Mouse (Mus musculus) lung, embryonic 15.5 days (tissue): Measurements from ENCODE around the gene Msl3. TPM values are rescaled to one million over a fixed set of nuclear protein-coding genes. Genes with fewer than 3 reads are reported as not detected.

Source experiments
- ATAC-seq: fragments of 200-750 bp; cut with Nextera tagmentation; 2 replicates; pipeline ENCODE4 v1.8.0; 2017; ENCODE audit warnings: moderate number of reproducible peaks, borderline replicate concordance; ENCODE audit not compliant: low FRiP score, low TSS enrichment; ENCODE audit errors: extremely low read depth
- H3K27ac ChIP-seq: fragments of 300-500 bp; sonication (generic); 2 replicates; pipeline ENCODE4 v1.5.1; 2015; ENCODE audit warnings: moderate library complexity, mild to moderate bottlenecking, inconsistent platforms
- H3K27me3 ChIP-seq: fragments of 300-500 bp; sonication (generic); 2 replicates; pipeline ENCODE4 v1.6.1; 2015; ENCODE audit warnings: inconsistent platforms
- H3K36me3 ChIP-seq: fragments of 300-500 bp; sonication (generic); 2 replicates; pipeline ENCODE4 v1.6.1; 2015; ENCODE audit warnings: inconsistent platforms
- H3K4me1 ChIP-seq: fragments of 300-500 bp; sonication (generic); 2 replicates; pipeline ENCODE4 v1.6.1; 2015; ENCODE audit warnings: inconsistent platforms
- H3K4me2 ChIP-seq: fragments of 300-500 bp; sonication (generic); 2 replicates; pipeline ENCODE4 v1.6.1; 2015; ENCODE audit warnings: inconsistent platforms, mild to moderate bottlenecking, moderate library complexity
- H3K4me3 ChIP-seq: fragments of 300-500 bp; sonication (generic); 2 replicates; pipeline ENCODE4 v1.5.1; 2015; ENCODE audit warnings: mild to moderate bottlenecking, inconsistent platforms
- H3K9ac ChIP-seq: fragments of 300-500 bp; sonication (generic); 2 replicates; pipeline ENCODE4 v1.6.1; 2015; ENCODE audit warnings: inconsistent platforms
- H3K9me3 ChIP-seq: fragments of 300-500 bp; sonication (generic); 2 replicates; pipeline ENCODE4 v1.6.1; 2016; ENCODE audit warnings: inconsistent platforms
- WGBS: fragments of 180-500 bp; shearing (Covaris S2); methylation state at CpG from one replicate; pipeline ENCODE4 v1.1.7; 2015; 5-methylcytosine and 5-hydroxymethylcytosine counted together
- polyA plus RNA-seq: library from polyadenylated mRNA; unstranded; fragments of >200 nt; fragmentation: Nextera tagmentation; extraction: Ambion mirVana; gene quantifications from 2 replicates; pipeline ENCODE4 v1.2.1, GENCODE M21; 2015

The Msl3 gene
- polyA plus RNA-seq, 1 experiment from 2014 or later: 43.8 TPM

DNA sequence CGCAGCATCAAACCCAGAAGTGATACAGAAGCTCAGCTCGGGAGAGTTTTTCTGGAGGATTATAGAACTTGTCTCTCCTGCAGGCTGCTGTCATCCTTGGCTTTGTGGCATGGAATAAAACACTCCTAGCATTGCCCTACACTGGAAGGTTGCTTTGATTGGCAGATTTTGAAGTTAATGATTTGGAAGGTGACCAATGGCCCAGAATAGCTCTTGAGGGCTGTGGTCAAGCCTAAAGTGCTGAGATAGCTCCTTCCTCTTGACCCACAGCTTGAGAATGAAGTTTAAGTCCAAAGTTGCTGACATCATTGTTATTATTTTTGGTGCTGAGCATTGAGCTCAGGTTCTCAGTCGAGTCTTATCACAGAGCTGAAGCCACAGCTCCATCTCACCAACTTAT, 26.0 kb downstream of the Msl3 start:
- 70% methylated on average over 3 of the region's 3 CpGs for WGBS
- no peaks in the 10 kb centered on the region for H3K27me3 ChIP-seq
- H3K4me1 ChIP-seq: no peaks in the 10 kb centered on the region
- H3K27ac ChIP-seq: no peak overlapping the region
- ATAC-seq: no peak
- no peaks in the 10 kb centered on the region for H3K9me3 ChIP-seq
- no peak overlapping the region for H3K9ac ChIP-seq
- H3K4me3 ChIP-seq: no peak overlapping the region
- H3K36me3 ChIP-seq: peaks cover 7% of the 10 kb centered on the region
- no peak overlapping the region for H3K4me2 ChIP-seq

DNA sequence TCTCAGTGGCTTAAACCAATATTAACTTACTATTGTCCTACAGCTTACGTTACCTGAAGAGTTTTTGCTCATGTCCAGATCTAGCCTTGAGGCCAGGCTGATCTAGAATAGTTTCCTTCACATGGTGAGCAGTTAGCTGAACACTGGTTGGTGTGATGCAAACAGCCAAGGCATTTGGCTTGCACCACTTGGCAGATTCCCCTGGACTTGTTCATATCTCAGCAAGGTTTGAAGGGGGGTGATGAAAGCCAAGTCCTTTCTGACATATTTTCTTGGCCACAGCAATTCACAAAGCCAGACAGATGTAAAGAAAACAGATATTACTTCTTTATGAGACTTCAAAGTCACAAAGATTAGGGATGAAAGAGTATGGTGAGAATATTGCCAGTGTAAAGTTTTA, 30.2 kb downstream of the Msl3 start:
- Histone ChIP-seq H3K36me3 (no peaks in the 10 kb centered on the region), H3K9ac (no peak overlapping the region), H3K27ac (no peak overlapping the region), H3K4me1 (no peaks in the 10 kb centered on the region), H3K9me3 (no peaks in the 10 kb centered on the region), H3K4me3 (no peak overlapping the region), H3K4me2 (no peak overlapping the region), H3K27me3 (no peaks in the 10 kb centered on the region)
- WGBS: 74% methylated on average over 1 of the region's 1 CpGs
- ATAC-seq: no peak

DNA sequence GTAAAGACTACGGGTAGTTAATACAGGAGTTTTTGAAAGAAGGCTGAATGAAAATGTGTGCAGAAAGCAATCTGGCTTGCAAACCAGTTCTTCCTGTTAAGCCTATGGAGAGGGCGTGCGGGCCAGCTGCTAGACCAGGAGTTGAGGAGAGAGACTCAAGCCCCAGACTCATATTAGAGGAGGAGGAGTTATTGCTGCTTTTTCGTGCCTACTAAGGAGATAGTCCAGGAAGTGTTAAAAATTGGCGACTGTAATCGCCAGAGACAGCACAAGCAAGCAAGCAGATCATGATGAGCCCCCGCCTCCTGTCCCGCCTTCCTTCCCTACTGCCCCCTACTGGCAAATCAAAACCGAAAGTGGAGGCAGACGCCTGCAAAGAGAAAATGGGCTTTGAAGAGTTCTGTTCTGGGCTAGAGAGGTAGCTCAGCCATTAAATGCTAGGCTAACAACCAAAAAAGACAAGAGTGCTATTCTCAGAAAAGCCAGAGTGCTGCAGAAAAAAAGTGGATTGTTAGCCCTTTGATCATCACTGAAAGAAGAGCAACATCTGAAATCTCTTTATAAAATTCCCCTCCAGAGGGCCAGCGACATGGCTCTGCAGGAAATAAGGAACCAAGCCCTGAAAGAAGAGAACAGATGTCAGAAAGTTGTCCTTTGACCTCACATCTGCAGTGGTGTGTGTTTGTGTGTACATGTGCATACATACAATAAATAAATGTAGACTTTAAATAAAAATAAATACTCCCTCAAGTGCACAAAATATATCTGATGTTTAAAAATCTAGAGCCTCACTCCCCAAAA, 33.9 kb downstream of the Msl3 start:
- 14% methylated on average over 11 of the region's 11 CpGs for WGBS
- peak overlapping the region; percentile 40 for H3K4me3 ChIP-seq
- H3K27ac ChIP-seq: peak overlapping the region; percentile 35
- no peaks in the 10 kb centered on the region for H3K9me3 ChIP-seq
- H3K4me1 ChIP-seq: no peaks in the 10 kb centered on the region
- no peaks in the 10 kb centered on the region for H3K36me3 ChIP-seq
- H3K4me2 ChIP-seq: peak overlapping the region; percentile 49
- no peak overlapping the region for H3K9ac ChIP-seq
- peak; percentile 74; the same call in 1 of the 2 replicates for ATAC-seq
- 0 out of 2 replicates have a peak, but pooled peaks cover 2% of the 10 kb centered on the region for H3K27me3 ChIP-seq

Other genes with a start within 250 kb of the Msl3 start
- 0.02 and 0.05 TPM in 2 replicates for gene Frmpd4, start 96.7 kb downstream of the Msl3 start, polyA plus RNA-seq
- 15.0 and 16.6 TPM in 2 replicates for gene Arhgap6, start 121.2 kb upstream of the Msl3 start, polyA plus RNA-seq